Mouse (Mus musculus): Measurements from ENCODE around the gene Gtf2a2. TPM values are rescaled to one million over a fixed set of nuclear protein-coding genes. Genes with fewer than 3 reads are reported as not detected.
"Not testable (repeated sequence)": the region's sequence is repeated elsewhere in the genome, so short reads cannot be mapped to it uniquely, and the experiment has no call there.

Gene Gtf2a2
- polyA plus RNA-seq, 1 experiment: 9.2 TPM

DNA sequence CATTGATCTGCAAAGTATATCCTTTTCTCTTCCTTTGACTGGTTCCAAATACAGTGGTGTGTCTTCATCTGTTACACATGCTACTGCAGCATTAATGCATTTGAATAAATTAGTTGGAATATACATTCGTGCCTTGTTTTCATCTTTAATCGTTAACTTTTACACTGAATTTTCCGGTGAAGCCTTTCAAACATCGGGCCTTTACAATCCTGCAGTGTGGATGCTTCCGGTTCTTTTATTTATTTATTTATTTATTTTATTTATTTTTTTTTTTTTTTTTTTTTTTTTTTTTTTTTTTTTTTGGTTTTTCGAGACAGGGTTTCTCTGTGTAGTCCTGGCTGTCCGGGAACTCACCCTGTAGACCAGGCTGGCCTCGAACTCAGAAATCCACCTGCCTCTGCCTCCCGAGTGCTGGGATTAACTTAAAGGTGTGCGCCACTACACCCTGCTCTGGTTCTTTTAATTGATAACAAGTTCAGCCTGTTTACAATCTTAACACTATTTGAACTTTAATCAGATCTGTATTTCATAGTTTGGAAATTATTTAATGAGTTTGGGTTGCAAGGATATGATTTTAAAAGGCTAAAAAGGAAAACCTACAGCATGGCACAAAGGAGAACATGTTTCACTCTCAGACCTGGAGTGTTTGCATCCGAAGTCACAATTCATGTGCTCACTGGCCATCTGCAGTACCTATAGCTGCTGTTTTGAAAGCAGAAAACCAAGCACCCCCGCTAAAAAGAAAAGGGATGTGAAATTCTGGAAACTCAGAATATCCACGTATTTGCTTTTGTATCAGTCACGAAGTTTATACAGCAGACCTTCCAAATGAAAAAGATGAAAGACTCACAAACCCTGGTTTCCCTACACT, 578 bp upstream of the Gtf2a2 start:
- no peaks in the 10 kb centered on the region for H3K27me3 ChIP-seq (ENCODE audit: control insufficient read depth)
- H3K4me1 ChIP-seq (ENCODE audit: control insufficient read depth): peaks cover 56% of the 10 kb centered on the region
- TF ChIP-seq TAL1 (IDR thresholded peaks at IDR 0.05; ENCODE audit: low read length): no peak
- no peak for TF ChIP-seq GATA1 (IDR thresholded peaks at IDR 0.05; ENCODE audit: low read length)
- H3K9me3 ChIP-seq (ENCODE audit: control insufficient read depth, low read length): no peaks in the 10 kb centered on the region
- peak overlapping the region; percentile 78 for H3K4me3 ChIP-seq (replicated peaks)
- peaks cover 70% of the 10 kb centered on the region for H3K36me3 ChIP-seq (ENCODE audit: control insufficient read depth)

DNA sequence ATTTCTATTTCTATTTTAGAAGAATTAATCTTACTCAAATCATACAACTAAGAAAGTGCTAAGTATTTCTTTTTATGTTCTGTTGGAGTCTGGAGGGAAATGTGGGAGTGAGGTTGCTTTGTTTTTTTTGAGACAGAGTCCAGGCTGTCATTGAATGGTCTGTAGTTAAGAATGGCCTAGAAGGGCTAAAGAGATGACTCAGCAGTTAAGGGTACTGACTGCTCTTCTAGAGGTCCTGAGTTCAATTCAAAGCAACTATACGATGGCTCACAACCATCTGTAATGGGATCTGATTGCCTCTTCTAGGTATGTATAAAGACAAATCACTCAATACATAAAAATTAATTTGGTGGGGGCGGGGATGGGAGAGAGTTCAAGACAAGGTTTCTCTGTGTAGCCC, 3.3 kb downstream of the Gtf2a2 start:
- no peaks in the 10 kb centered on the region for H3K27me3 ChIP-seq (ENCODE audit: control insufficient read depth)
- peaks cover 49% of the 10 kb centered on the region for H3K4me1 ChIP-seq (ENCODE audit: control insufficient read depth)
- no peaks in the 10 kb centered on the region for H3K9me3 ChIP-seq (ENCODE audit: control insufficient read depth, low read length)
- H3K4me3 ChIP-seq (replicated peaks): no peak overlapping the region
- no peak for TF ChIP-seq GATA1 (IDR thresholded peaks at IDR 0.05; ENCODE audit: low read length)
- TF ChIP-seq TAL1 (IDR thresholded peaks at IDR 0.05; ENCODE audit: low read length): no peak
- H3K36me3 ChIP-seq (ENCODE audit: control insufficient read depth): peaks cover 69% of the 10 kb centered on the region

DNA sequence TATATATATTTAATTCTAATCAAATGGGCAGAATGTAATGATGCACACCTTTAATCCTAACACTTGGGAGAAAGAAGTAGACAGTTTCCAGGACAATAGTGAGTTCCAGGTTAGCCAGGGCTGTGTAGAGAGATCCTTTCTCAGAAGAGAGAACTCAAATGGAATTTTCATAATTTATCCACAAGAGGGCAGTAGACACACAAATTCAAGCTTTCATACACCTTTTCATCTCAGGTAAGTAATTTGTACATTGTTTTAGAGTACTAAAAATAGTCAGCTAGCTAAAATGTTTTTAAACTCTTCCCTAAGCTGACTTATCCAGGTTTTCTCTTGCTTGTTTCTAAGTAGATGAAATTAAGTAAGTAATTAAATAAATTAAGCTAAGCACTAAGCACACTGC, 6.5 kb downstream of the Gtf2a2 start:
- H3K9me3 ChIP-seq (ENCODE audit: control insufficient read depth, low read length): no peaks in the 10 kb centered on the region
- peaks cover 49% of the 10 kb centered on the region for H3K4me1 ChIP-seq (ENCODE audit: control insufficient read depth)
- H3K27me3 ChIP-seq (ENCODE audit: control insufficient read depth): no peaks in the 10 kb centered on the region
- peaks cover 87% of the 10 kb centered on the region for H3K36me3 ChIP-seq (ENCODE audit: control insufficient read depth)
- H3K4me3 ChIP-seq (replicated peaks): no peak overlapping the region
- TF ChIP-seq GATA1 (IDR thresholded peaks at IDR 0.05; ENCODE audit: low read length): no peak
- TF ChIP-seq TAL1 (IDR thresholded peaks at IDR 0.05; ENCODE audit: low read length): no peak

DNA sequence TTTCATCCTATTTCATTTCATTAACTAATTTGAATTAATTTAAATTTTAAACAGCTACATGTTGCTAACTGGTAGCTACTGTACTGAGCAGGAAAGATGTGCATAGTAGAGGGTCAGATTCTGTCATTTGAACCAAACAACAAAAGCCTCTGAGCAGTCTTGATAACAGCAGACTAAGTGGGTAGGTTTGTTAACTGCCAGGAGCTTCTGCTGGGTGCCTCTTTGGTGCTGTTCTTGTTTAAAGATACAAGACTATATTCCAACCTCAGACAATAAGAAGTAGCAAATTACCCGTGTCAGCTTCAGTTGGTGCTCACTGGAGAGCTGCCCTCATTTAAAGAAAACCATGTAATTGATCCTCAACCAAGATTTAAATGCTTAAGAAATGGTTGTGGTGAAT, 9.3 kb downstream of the Gtf2a2 start:
- Histone ChIP-seq H3K27me3 (ENCODE audit: control insufficient read depth) (no peaks in the 10 kb centered on the region), H3K4me1 (ENCODE audit: control insufficient read depth) (peaks cover 42% of the 10 kb centered on the region), H3K9me3 (ENCODE audit: control insufficient read depth, low read length) (no peaks in the 10 kb centered on the region), H3K4me3 (replicated peaks) (no peak overlapping the region), H3K36me3 (ENCODE audit: control insufficient read depth) (peaks cover 65% of the 10 kb centered on the region)
- TF ChIP-seq GATA1 (IDR thresholded peaks at IDR 0.05; ENCODE audit: low read length) (no peak), TAL1 (IDR thresholded peaks at IDR 0.05; ENCODE audit: low read length) (no peak)

DNA sequence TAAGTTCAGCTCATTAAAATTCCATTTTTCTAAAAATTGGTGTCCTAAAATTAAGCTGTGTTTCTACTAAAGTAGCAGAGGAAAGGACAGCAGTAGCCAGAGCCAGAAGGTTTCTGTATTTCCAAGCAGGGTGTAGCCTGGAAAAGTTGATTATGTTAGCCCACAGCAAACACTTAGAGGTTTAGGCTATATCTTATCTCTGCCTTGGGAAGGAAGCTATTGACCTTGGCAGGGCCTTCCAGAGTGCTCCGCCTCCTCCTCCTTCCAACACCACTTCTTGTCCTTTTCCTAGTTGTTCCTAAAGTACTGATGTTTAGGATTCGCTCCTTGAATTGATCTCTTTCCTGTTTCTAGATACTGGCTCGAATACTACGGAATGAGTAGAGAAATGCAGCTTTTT, 9.7 kb downstream of the Gtf2a2 start:
- Histone ChIP-seq H3K4me3 (replicated peaks) (no peak overlapping the region), H3K36me3 (ENCODE audit: control insufficient read depth) (peaks cover 61% of the 10 kb centered on the region), H3K4me1 (ENCODE audit: control insufficient read depth) (peaks cover 37% of the 10 kb centered on the region), H3K27me3 (ENCODE audit: control insufficient read depth) (no peaks in the 10 kb centered on the region), H3K9me3 (ENCODE audit: control insufficient read depth, low read length) (no peaks in the 10 kb centered on the region)
- TF ChIP-seq GATA1 (IDR thresholded peaks at IDR 0.05; ENCODE audit: low read length) (no peak), TAL1 (IDR thresholded peaks at IDR 0.05; ENCODE audit: low read length) (no peak)

DNA sequence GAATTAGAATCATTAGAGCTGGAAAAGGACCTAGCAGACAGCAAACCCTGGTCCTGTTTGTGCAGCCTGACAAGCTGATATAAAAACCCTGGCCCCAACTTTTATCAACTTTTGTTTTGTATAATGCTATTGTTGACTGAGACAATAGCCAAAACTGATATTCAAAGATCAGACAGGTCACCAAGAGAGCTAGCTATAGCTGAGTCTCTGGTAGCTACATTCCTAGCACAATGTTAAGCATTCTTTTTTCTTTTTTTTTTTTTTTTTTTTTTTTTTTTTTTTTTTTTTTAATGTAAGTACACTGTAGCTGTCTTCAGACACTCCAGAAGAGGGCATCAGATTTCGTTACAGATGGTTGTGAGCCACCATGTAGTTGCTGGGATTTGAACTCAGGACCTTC, 11.3 kb downstream of the Gtf2a2 start:
- H3K9me3 ChIP-seq (ENCODE audit: control insufficient read depth, low read length); H3K27me3 ChIP-seq (ENCODE audit: control insufficient read depth); H3K4me3 ChIP-seq (replicated peaks): not testable (repeated sequence)
- H3K4me1 ChIP-seq (ENCODE audit: control insufficient read depth): peaks cover 35% of the 10 kb centered on the region
- H3K36me3 ChIP-seq (ENCODE audit: control insufficient read depth): peaks cover 48% of the 10 kb centered on the region

DNA sequence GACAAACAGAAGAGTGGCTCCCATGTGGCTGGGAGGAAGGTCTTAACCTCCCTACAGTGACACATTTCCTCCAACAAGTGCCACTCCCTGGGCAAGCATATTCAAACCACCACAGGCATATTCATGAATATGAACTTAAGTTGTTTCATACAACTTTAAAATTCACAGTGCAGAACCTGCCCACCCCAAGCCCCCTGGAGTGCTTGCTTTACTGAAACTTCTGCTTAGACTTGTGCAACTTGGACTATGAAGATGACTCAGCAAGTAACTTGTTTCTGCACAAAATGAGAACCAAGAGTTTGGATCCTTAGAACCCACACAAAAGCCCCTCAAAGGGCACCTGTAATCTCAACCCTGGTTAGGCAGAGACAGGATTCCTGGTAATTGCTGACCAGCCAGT, 12.3 kb downstream of the Gtf2a2 start:
- Histone ChIP-seq H3K27me3 (ENCODE audit: control insufficient read depth) (no peaks in the 10 kb centered on the region), H3K4me1 (ENCODE audit: control insufficient read depth) (peaks cover 35% of the 10 kb centered on the region), H3K4me3 (replicated peaks) (no peak overlapping the region), H3K9me3 (ENCODE audit: control insufficient read depth, low read length) (no peaks in the 10 kb centered on the region), H3K36me3 (ENCODE audit: control insufficient read depth) (peaks cover 38% of the 10 kb centered on the region)
- TF ChIP-seq GATA1 (IDR thresholded peaks at IDR 0.05; ENCODE audit: low read length) (no peak), TAL1 (IDR thresholded peaks at IDR 0.05; ENCODE audit: low read length) (no peak)

DNA sequence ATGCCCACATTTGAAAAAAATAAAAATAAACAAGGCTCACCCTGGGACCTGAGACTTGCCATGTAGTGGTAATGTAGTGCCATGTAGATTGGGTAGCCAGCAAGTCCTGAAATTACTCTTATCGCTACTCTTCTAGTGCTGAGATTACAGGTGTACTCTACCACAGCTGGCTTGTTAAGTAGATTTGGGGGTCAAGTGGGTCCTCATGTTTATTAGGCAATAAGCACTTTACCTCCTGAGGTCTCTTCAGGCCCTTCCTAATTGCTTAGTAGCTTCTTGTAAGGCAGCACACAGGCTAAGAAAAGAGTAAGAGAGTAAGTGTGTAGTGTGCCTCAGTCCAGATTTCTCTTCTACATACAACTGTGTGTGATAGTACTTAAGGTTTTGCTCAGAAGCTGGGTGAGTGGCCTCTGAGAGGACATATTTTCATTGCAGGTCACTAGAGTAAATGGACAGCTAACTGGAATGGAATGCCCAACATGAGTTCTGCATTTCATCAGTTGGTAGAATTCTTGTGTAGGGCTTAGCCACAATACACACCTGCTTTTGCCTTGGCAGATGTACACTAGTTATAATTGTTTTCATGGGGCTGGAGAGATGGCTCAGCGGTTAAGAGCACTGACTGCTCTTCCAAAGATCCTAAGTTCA, 13.1 kb downstream of the Gtf2a2 start:
- no peak for TF ChIP-seq TAL1 (IDR thresholded peaks at IDR 0.05; ENCODE audit: low read length)
- TF ChIP-seq GATA1 (IDR thresholded peaks at IDR 0.05; ENCODE audit: low read length): no peak
- no peaks in the 10 kb centered on the region for H3K9me3 ChIP-seq (ENCODE audit: control insufficient read depth, low read length)
- H3K36me3 ChIP-seq (ENCODE audit: control insufficient read depth): peaks cover 29% of the 10 kb centered on the region
- no peaks in the 10 kb centered on the region for H3K27me3 ChIP-seq (ENCODE audit: control insufficient read depth)
- no peak overlapping the region for H3K4me3 ChIP-seq (replicated peaks)
- H3K4me1 ChIP-seq (ENCODE audit: control insufficient read depth): peaks cover 35% of the 10 kb centered on the region

DNA sequence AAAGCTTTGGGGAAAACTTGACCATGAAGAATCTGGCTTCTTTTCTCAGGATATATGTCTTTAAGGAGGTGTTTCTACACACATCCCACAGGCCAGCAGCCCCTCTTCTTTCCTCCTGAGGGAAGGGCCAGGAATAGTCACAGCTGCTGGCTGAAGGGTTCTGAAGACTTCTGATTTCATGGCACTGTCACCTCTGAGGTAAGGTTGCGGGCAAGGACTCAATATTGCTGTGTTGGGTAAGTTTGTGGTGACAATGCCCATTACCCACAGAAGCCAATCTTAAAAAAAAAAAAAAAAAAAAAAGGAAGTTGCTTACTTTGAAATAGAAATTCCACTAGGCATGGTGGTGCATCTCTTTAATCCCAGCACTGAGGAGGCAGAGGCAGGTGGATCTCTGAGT, 19.8 kb downstream of the Gtf2a2 start:
- Histone ChIP-seq H3K4me3 (replicated peaks) (no peak overlapping the region), H3K27me3 (ENCODE audit: control insufficient read depth) (peaks cover 22% of the 10 kb centered on the region), H3K4me1 (ENCODE audit: control insufficient read depth) (no peaks in the 10 kb centered on the region), H3K9me3 (ENCODE audit: control insufficient read depth, low read length) (no peaks in the 10 kb centered on the region), H3K36me3 (ENCODE audit: control insufficient read depth) (no peaks in the 10 kb centered on the region)
- TF ChIP-seq TAL1 (IDR thresholded peaks at IDR 0.05; ENCODE audit: low read length): no peak
